In genomic region chr1:88223011-88223515, GRCm38 (mm10) we compare ENCODE assay signal across 26 mouse cellular contexts. TPM values are rescaled to one million over a fixed set of nuclear protein-coding genes. Genes with fewer than 3 reads are reported as not detected.
DNase-seq lines count a peak whose midpoint lies in the region; ATAC-seq and TF ChIP-seq lines count a peak whose summit lies in the region.
"Not testable (repeated sequence)": the region's sequence is repeated elsewhere in the genome, so short reads cannot be mapped to it uniquely, and the experiment has no call there.
"Had no signal": no experiment of that assay in that cellular context is flagged by ENCODE, and none has a peak within 500 bp of the region (broad histone marks: within the 10 kb centered on the region; RNA-seq: fewer than 3 reads in every experiment).

No protein-coding gene starts in this region.

- not testable (repeated sequence) for TF ChIP-seq CTCF in lung, adult 2 months (IDR thresholded peaks at IDR 0.05; ENCODE audit: insufficient read depth, low read length)

- H3K36me3 ChIP-seq in forebrain, embryonic 11.5 days (ENCODE audit: control insufficient read depth, insufficient read depth, low read length); intestine, embryonic 14.5 days (ENCODE audit: control insufficient read depth, insufficient read depth, low read length); midbrain, embryonic 10.5 days: not testable (repeated sequence)

- ATAC-seq in forebrain, embryonic 11.5 days (replicated peaks; ENCODE audit: low FRiP score); intestine, embryonic 14.5 days (replicated peaks; ENCODE audit: low FRiP score, low TSS enrichment, low read depth): not testable (repeated sequence)

- not testable (repeated sequence) for H3K9ac ChIP-seq in forebrain, embryonic 11.5 days (ENCODE audit: low read length); intestine, embryonic 14.5 days (ENCODE audit: low read length)

- H3K4me1 ChIP-seq in forebrain, embryonic 11.5 days (replicated peaks; ENCODE audit: control insufficient read depth, insufficient read depth, low read length); intestine, embryonic 14.5 days (replicated peaks; ENCODE audit: control insufficient read depth, insufficient read depth, low read length); lung, adult 2 months (ENCODE audit: control insufficient read depth, insufficient read depth, low read length); midbrain, embryonic 10.5 days: not testable (repeated sequence)

- DNase-seq in A20 (ENCODE audit: low read depth, low spot score), result peak; percentile 28
- DNase-seq in forebrain, embryonic 11.5 days (ENCODE audit: low spot score), result peak; percentile 53
- peak; percentile 4 to 13 for DNase-seq in heart, adult 18-20 months
- DNase-seq in intestine, embryonic 14.5 days (ENCODE audit: low spot score), result peak; percentile 52
- peak; percentile 6 for DNase-seq in lung, adult 2 months
- DNase-seq in midbrain, embryonic 10.5 days (ENCODE audit: low spot score), result peak; percentile 18
- peak; percentile 4 for DNase-seq in right cerebral cortex, postnatal 25 days
- DNase-seq in testis, postnatal 14 days (ENCODE audit: low spot score), result peak; percentile 12

- H3K27ac ChIP-seq in forebrain, embryonic 11.5 days (ENCODE audit: low read depth, low read length); intestine, embryonic 14.5 days (ENCODE audit: low read depth); midbrain, embryonic 10.5 days (replicated peaks): not testable (repeated sequence)

- not testable (repeated sequence) for TF ChIP-seq POLR2A in lung, adult 2 months (IDR thresholded peaks at IDR 0.05; ENCODE audit: borderline replicate concordance, extremely low read depth, low read depth, low read length)

- H3K4me3 ChIP-seq in forebrain, embryonic 11.5 days (ENCODE audit: low read depth, low read length); intestine, embryonic 14.5 days (ENCODE audit: low read depth, low read length); lung, adult 2 months (replicated peaks; ENCODE audit: extremely low read depth, low read depth, low read length); midbrain, embryonic 10.5 days: not testable (repeated sequence)

- H3K9me3 ChIP-seq in forebrain, embryonic 11.5 days (ENCODE audit: control insufficient read depth, low read length), result peaks cover 31% of the 10 kb centered on the region
- peaks cover 29% of the 10 kb centered on the region for H3K9me3 ChIP-seq in intestine, embryonic 14.5 days (ENCODE audit: control insufficient read depth, low read length)
- H3K9me3 ChIP-seq in midbrain, embryonic 10.5 days (replicated peaks), result peaks cover 29% of the 10 kb centered on the region

- not testable (repeated sequence) for H3K4me2 ChIP-seq in forebrain, embryonic 11.5 days (ENCODE audit: low read depth, low read length, severe bottlenecking); intestine, embryonic 14.5 days (ENCODE audit: low read length)

- not testable (repeated sequence) for H3K27me3 ChIP-seq in forebrain, embryonic 11.5 days (ENCODE audit: control insufficient read depth, insufficient read depth, low read length); intestine, embryonic 14.5 days (replicated peaks; ENCODE audit: control insufficient read depth, insufficient read depth, low read length); midbrain, embryonic 10.5 days (ENCODE audit: low read depth, poor library complexity, severe bottlenecking)

RNA-seq across cellular contexts. Expression of gene Mroh2a, which starts 3.7 kb away (rescaled TPM):
- polyA plus RNA-seq in forebrain, embryonic 11.5 days (2014; fragmentation: Nextera tagmentation; extraction: Ambion mirVana), result 2.5 and 3.0 TPM in 2 replicates
- total RNA-seq in heart, adult 18-20 months (2021), result not detected
- polyA plus RNA-seq in intestine, embryonic 14.5 days (2014; fragmentation: Nextera tagmentation; extraction: Ambion mirVana), result 1.1 and 2.8 TPM in 2 replicates
- polyA plus RNA-seq in lung, adult 2 months (2012; rRNA removed), result 0.17 and 0.20 TPM in 2 replicates
- polyA plus RNA-seq in midbrain, embryonic 10.5 days (2016; fragmentation: Nextera tagmentation; extraction: Ambion mirVana), result 0.91 and 1.3 TPM in 2 replicates
- total RNA-seq: gastrocnemius, adult 8-10 months had no signal

RNA-seq across cellular contexts. Expression of gene Ugt1a1, which starts 11.3 kb away (rescaled TPM):
- not detected in 2 replicates for polyA plus RNA-seq in forebrain, embryonic 11.5 days (2014; fragmentation: Nextera tagmentation; extraction: Ambion mirVana)
- under 1 TPM in 1 of 2 experiments, not detected in 1; 0.20 TPM for total RNA-seq in heart, adult 18-20 months (2021)
- 1.9 and 3.3 TPM in 2 replicates for polyA plus RNA-seq in intestine, embryonic 14.5 days (2014; fragmentation: Nextera tagmentation; extraction: Ambion mirVana)
- 0.11 and 1.3 TPM in 2 replicates for polyA plus RNA-seq in lung, adult 2 months (2012; rRNA removed)
- polyA plus RNA-seq in midbrain, embryonic 10.5 days (2016; fragmentation: Nextera tagmentation; extraction: Ambion mirVana), result not detected in 2 replicates
- total RNA-seq: heart, postnatal 14 days; layer of hippocampus, adult 8-10 months; layer of hippocampus, postnatal 25 days; megakaryocyte-erythroid progenitor cell, adult 5-6 weeks had no signal
- polyA plus RNA-seq: embryonic facial prominence, embryonic 12.5 days; forebrain, embryonic 16.5 days; heart, embryonic 14.5 days; hindbrain, embryonic 11.5 days; hindbrain, embryonic 16.5 days; lung, embryonic 14.5 days; macrophage; midbrain, embryonic 15.5 days; neural tube, embryonic 12.5 days had no signal

RNA-seq across cellular contexts. Expression of gene Dnajb3, which starts 17.5 kb away (rescaled TPM):
- 11.5 and 12.5 TPM in 2 replicates for polyA plus RNA-seq in forebrain, embryonic 11.5 days (2014; fragmentation: Nextera tagmentation; extraction: Ambion mirVana)
- under 1 TPM in 1 of 2 experiments, not detected in 1; 0.28 TPM for total RNA-seq in heart, adult 18-20 months (2021)
- polyA plus RNA-seq in intestine, embryonic 14.5 days (2014; fragmentation: Nextera tagmentation; extraction: Ambion mirVana), result 8.0 and 9.8 TPM in 2 replicates
- polyA plus RNA-seq in lung, adult 2 months (2012; rRNA removed), result 1.3 and 1.8 TPM in 2 replicates
- 10.7 and 11.1 TPM in 2 replicates for polyA plus RNA-seq in midbrain, embryonic 10.5 days (2016; fragmentation: Nextera tagmentation; extraction: Ambion mirVana)
- total RNA-seq: gastrocnemius, adult 8-10 months; granulocyte monocyte progenitor cell, adult 5-6 weeks had no signal
- polyA plus RNA-seq: macrophage had no signal

RNA-seq across cellular contexts. Expression of gene Ugt1a2, which starts 22.7 kb away (rescaled TPM):
- 0.20 TPM in 1 of 2 replicates, not detected in the other for polyA plus RNA-seq in forebrain, embryonic 11.5 days (2014; fragmentation: Nextera tagmentation; extraction: Ambion mirVana)
- not detected for total RNA-seq in heart, adult 18-20 months (2021)
- 0.08 and 0.16 TPM in 2 replicates for polyA plus RNA-seq in intestine, embryonic 14.5 days (2014; fragmentation: Nextera tagmentation; extraction: Ambion mirVana)
- 0.11 and 0.12 TPM in 2 replicates for polyA plus RNA-seq in lung, adult 2 months (2012; rRNA removed)
- polyA plus RNA-seq in midbrain, embryonic 10.5 days (2016; fragmentation: Nextera tagmentation; extraction: Ambion mirVana), result not detected in 2 replicates
- total RNA-seq: heart, postnatal 14 days; layer of hippocampus, postnatal 25 days; left cerebral cortex, adult 8-10 months; left cerebral cortex, postnatal 36 days; megakaryocyte-erythroid progenitor cell, adult 5-6 weeks had no signal
- polyA plus RNA-seq: embryonic facial prominence, embryonic 12.5 days; forebrain, embryonic 16.5 days; heart, embryonic 14.5 days; hindbrain, embryonic 11.5 days; hindbrain, embryonic 16.5 days; limb, embryonic 15.5 days; lung, embryonic 14.5 days; midbrain, embryonic 15.5 days; neural tube, embryonic 12.5 days had no signal

RNA-seq across cellular contexts. Expression of gene Hjurp, which starts 54.4 kb away (rescaled TPM):
- polyA plus RNA-seq in forebrain, embryonic 11.5 days (2014; fragmentation: Nextera tagmentation; extraction: Ambion mirVana), result 221 and 223 TPM in 2 replicates
- total RNA-seq in heart, adult 18-20 months (2021), result 10 to 100 TPM; 10.6 to 11.0 TPM
- 182 and 203 TPM in 2 replicates for polyA plus RNA-seq in intestine, embryonic 14.5 days (2014; fragmentation: Nextera tagmentation; extraction: Ambion mirVana)
- 29.4 and 32.1 TPM in 2 replicates for polyA plus RNA-seq in lung, adult 2 months (2012; rRNA removed)
- 213 and 222 TPM in 2 replicates for polyA plus RNA-seq in midbrain, embryonic 10.5 days (2016; fragmentation: Nextera tagmentation; extraction: Ambion mirVana)
